Mouse (Mus musculus) bone marrow macrophage, adult 2 months (primary cell): Measurements from ENCODE around the gene 4932438H23Rik. TPM values are rescaled to one million over a fixed set of nuclear protein-coding genes. Genes with fewer than 3 reads are reported as not detected.

Source experiments
- H3K27ac ChIP-seq: 2 replicates; pipeline ENCODE4 v1.5.1; 2012; ENCODE audit warnings: low read depth, low read length; ENCODE audit not compliant: insufficient read depth
- H3K4me1 ChIP-seq: 2 replicates; pipeline ENCODE4 v1.6.1; 2012; ENCODE audit warnings: low read length; ENCODE audit not compliant: control insufficient read depth, insufficient read depth
- H3K4me3 ChIP-seq: 2 replicates; pipeline ENCODE4 v1.5.1; 2012; ENCODE audit warnings: mild to moderate bottlenecking, low read length, moderate library complexity; ENCODE audit not compliant: insufficient read depth
- CTCF ChIP-seq: IDR thresholded peaks from 2 replicates; pipeline ENCODE4 v1.5.1; 2012; ENCODE audit warnings: low read depth, mild to moderate bottlenecking, low read length, moderate library complexity
- POLR2A ChIP-seq: IDR thresholded peaks from 2 replicates; pipeline ENCODE4 v1.6.1; 2012; ENCODE audit warnings: mild to moderate bottlenecking, low read depth, low read length, borderline replicate concordance
- polyA plus RNA-seq: library from polyadenylated mRNA; stranded (reverse); fragments of >200 nt; gene quantifications from 2 replicates; pipeline ENCODE4 v1.2.4, GENCODE M21; 2012; ENCODE audit not compliant: missing spikeins, insufficient read depth, insufficient read length

The 4932438H23Rik gene
- polyA plus RNA-seq, 1 experiment, result not detected

DNA sequence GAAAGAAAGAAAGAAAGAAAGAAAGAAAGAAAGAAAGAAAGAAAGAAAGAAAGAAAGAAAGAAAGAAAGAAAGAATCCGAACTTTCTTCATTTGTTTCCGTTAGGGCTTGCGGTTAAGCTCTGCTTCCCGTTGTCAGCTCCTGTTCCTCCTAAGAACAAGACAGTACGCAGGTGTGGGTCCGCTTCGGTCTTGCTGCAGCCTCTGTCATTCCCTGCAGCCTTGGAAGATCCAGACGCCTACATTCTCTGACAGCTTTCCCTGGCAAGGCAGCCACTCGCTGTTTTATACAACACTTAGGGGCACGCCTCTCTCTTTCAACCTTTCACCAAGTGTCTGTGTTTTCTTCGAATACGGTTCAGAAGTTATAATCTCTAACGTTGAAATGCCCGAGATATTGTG lies 8.5 kb upstream of the 4932438H23Rik start:
- Histone ChIP-seq H3K4me1 (no peaks in the 10 kb centered on the region), H3K27ac (no peak overlapping the region), H3K4me3 (no peak overlapping the region)
- no peak for TF ChIP-seq POLR2A
- no peak for TF ChIP-seq CTCF

DNA sequence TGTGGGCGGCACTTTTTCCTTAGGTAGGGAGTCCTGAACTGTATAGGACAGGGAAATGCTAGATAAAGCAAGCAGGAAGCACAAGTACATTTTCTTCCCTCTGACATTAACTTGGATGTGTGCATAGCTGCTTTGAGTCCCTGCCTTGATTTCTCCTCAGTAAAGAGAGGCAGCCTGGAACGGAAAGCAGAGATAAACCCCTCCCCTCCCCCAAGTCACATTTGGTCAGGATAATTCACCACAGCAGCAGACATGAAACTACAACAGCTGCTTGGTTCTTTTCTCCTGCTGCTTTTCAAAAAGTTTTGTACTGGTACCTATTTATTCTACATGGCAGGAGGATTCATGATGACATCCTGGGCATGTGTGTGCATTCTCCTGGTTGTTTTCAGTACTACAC lies 5.6 kb upstream of the 4932438H23Rik start:
- H3K27ac ChIP-seq, result no peak overlapping the region
- H3K4me1 ChIP-seq, result peaks cover 3% of the 10 kb centered on the region
- no peak for TF ChIP-seq CTCF
- no peak for TF ChIP-seq POLR2A
- H3K4me3 ChIP-seq, result no peak overlapping the region

DNA sequence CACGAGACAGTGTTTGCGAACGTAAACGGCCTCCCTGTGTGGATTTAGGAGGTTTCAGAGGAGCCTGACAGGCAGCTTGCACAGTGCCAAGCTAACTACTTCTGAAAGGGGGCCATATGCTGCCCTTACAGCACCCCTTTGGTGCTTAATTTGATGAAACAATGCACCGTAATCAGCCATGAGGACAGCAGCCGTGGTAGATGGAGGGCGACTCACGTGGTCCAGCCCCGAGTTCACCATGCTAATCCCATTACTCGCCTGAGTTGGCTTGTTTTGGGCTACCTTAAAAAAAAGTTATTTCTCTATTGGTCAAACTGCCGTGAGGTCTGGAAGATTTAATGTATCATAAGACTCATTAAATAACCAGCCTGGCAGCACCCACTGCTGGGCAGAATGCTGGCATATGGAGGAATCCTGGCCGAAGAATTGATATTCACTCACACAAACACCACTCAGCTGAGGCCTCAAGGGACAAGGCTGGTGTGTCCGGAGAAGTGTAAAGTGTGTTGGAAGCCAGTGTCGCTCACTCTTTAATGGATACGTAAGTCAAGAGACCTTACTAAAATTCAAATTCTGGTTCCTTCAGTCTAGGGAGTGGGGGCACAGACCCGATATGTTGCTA lies 4.6 kb upstream of the 4932438H23Rik start:
- TF ChIP-seq POLR2A, result no peak
- no peak for TF ChIP-seq CTCF
- Histone ChIP-seq H3K4me3 (no peak overlapping the region), H3K27ac (no peak overlapping the region)

DNA sequence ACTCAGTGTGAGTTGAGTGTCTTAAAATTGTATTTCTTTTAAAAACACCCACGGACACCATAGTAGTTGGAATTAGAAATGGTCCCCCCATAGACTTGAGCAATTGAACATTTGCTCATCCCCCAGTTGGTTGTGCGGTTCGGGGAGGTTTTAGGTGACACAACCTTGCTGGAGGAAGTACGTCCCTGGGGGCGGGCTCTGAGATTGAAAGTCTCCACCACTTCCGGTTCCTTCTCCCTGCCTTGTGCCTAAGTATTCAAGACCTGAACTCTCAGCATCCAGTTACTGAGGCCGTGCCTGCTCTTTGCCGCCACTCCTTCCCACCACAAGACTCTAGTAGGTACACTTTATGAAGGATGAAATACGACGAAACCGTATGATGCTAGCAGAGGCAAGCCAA lies 2.9 kb upstream of the 4932438H23Rik start:
- peaks cover 3% of the 10 kb centered on the region for H3K4me1 ChIP-seq
- no peak overlapping the region for H3K4me3 ChIP-seq
- no peak overlapping the region for H3K27ac ChIP-seq
- no peak for TF ChIP-seq CTCF
- no peak for TF ChIP-seq POLR2A

More for the DNA sequence above, 4.6 kb upstream of the 4932438H23Rik start:
- peaks cover 3% of the 10 kb centered on the region for H3K4me1 ChIP-seq

DNA sequence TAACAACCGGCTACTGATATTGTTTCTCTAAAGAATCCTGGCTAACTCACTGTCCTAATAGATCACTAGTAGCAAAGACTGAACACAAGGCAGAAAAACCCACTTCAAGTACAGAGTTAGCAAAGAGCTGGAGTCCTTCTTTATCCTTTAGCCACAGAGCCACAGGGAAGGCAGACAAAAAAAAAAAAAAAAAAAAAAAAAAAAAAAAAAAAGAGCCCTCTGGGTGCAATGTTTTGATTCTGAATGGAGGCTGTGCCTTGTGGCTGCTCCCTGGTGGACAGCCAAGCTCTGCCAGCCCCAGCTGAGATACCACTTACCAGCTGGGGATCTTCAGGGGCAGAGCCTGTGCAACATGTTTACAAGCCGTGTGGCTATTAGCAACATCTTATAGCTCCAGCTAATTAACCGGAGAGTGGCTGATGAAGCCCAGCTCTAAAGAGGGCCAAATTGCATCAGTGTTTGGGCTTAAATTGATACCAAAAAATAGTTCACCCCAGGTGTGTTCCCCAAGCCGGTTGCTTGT lies 2.1 kb upstream of the 4932438H23Rik start:
- TF ChIP-seq CTCF (no peak), POLR2A (no peak)
- H3K4me1 ChIP-seq, result peaks cover 3% of the 10 kb centered on the region
- H3K27ac ChIP-seq, result no peak overlapping the region
- H3K4me3 ChIP-seq, result no peak overlapping the region

DNA sequence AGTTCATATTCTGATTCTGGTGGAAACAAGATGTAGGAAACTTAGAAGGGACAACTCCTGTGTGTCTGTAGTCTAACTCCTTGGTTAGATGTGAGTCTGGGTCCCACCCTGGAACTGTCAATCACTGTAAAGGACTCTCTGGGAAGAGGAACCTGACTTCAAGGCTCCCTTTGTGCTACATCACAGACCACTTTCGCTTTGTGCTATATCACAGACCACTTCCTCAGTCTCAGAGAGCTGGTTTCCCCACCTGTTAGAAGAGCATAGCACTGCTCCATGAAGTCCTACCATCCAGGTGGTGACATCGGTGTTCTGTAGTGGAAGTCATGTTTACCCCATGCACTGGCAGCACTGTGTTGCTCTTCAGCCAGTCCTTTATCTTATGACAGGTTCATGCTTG lies 1.1 kb upstream of the 4932438H23Rik start:
- no peak overlapping the region for H3K27ac ChIP-seq
- TF ChIP-seq CTCF (no peak), POLR2A (no peak)
- peaks cover 3% of the 10 kb centered on the region for H3K4me1 ChIP-seq
- H3K4me3 ChIP-seq, result no peak overlapping the region

DNA sequence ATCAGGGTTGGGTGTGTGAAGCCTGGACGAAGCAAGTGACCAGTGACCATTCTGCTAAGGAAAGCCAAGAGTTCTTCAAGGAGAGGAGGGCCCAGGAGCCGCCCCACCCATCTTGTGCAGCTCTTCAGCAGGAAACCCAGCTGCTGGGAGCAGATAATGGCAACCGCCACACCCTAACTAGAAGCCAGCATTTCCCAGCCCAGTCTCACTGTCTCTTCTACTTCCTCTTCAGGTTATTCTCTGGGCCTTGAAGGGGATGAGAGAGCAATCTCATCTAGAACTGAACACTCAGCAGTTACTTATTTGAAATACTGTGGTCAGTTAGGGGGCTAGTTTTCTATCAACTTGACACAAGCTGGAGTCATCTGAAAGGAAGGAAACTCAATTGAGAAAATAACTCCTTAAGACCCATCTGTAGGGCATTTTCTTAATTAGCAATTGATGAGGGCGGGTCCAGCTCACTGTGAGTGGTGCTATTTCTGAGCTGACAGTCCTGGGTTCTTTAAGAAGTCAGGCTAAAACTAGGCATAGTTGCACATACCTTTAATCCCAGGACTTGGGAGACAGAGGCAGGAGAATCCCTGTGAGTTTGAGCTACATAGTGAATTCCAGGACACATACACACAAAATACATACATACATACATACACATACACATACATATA lies 8.1 kb downstream of the 4932438H23Rik start:
- H3K27ac ChIP-seq, result no peak overlapping the region
- no peak overlapping the region for H3K4me3 ChIP-seq
- TF ChIP-seq POLR2A (no peak), CTCF (no peak)
- peaks cover 8% of the 10 kb centered on the region; the same call in 1 of the 2 replicates for H3K4me1 ChIP-seq

DNA sequence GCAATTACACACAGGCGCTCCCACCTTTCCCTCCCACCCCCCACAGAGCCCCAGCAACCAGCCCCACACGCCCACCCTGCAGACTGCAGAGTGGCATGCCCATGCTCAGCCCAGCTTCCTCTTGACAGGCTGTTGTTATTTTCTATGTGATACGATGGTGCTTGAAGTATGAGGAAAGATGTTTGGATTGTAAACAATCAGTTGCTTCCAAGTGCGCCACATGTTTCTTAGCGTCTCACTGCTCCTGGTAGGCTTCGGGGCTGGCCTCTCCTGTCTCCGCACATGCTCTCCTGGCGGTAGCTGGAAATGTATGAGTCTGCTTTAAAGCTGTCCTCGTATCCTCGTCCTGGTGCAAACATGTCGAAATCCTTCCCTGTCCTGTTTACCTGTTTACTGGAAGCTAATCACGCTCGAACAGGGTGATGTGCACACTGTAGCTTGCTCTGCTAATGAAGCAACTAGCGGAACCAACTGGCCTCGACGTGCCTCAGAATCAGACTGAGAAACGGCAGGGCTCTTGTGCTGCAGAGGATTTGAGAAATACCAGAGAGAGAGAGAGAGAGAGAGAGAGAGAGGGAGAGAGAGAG lies 9.6 kb downstream of the 4932438H23Rik start:
- TF ChIP-seq POLR2A (no peak), CTCF (no peak)
- peaks cover 8% of the 10 kb centered on the region; the same call in 1 of the 2 replicates for H3K4me1 ChIP-seq
- no peak overlapping the region for H3K27ac ChIP-seq

DNA sequence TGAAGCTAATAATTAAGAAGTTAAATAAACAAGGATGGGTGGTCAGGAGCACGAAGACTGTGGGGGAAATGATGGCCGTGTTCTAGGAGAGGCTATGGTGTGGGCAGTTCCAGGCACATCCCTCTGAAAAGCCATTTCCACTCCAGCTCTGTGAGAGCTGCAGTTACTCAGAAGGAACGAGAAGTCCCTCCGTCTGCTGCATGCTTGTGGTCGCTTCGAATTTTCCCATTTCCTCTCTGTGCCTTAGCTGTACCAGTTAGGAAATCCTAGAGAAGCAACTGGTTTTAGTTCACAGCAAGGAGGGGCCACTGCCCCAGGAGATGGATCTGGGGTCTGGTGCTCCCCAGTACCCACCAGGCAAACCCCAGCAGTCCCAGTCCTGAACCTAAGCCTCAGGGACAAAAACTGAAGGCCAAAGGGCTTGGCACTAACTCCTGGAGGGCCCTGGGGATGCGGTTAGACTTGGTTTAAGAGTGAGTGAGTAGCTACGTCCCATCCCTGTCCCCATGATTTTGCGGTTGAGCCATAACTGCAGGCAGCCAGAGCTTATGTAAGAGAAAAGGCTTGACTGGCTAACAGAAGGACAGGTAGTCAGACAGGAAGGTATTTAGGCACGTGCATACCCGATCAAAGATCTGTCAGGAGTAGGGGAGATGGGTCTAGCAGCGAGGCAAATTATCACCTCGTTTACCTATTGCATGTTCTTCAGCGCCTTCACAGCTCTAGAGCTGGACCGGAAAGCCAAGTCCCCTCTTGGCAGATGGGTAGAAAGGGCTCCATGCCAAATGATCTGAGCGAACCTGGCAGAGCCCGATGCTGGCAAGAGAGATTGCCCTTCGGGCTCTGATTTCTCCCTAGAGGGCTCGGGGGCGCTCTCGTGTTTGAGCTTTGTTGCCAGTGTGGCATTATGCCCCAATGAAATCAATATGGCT lies 10.3 kb downstream of the 4932438H23Rik start:
- TF ChIP-seq POLR2A (no peak), CTCF (no peak)
- Histone ChIP-seq H3K27ac (no peak overlapping the region), H3K4me3 (no peak overlapping the region), H3K4me1 (peaks cover 8% of the 10 kb centered on the region; the same call in 1 of the 2 replicates)

More for the DNA sequence above, 9.6 kb downstream of the 4932438H23Rik start:
- H3K4me3 ChIP-seq, result no peak overlapping the region
